Mouse (Mus musculus) Patski (cell line): ENCODE results near the gene Rpl41. TPM values are rescaled to one million over a fixed set of nuclear protein-coding genes. Genes with fewer than 3 reads are reported as not detected.
A peak's percentile ranks its signal among the peaks of the same experiment; 100 is the strongest.

Experiments
- ATAC-seq: fragments of 100-300 bp; one replicate; pipeline ENCODE4 v1.8.0; 2021
- CTCF ChIA-PET: fragments of 350-600 bp; sonication (Branson Sonifier 250); formaldehyde crosslinking; loops from one replicate; lab custom pipeline; 2022; ENCODE audit warnings: inconsistent platforms; lab: Charles Lee
- POLR2A ChIA-PET: fragments of 350-600 bp; sonication (Branson Sonifier 250); formaldehyde crosslinking; loops from one replicate; lab custom pipeline; 2022; ENCODE audit warnings: antibody characterized with exemption, inconsistent platforms; lab: Charles Lee
- DNase-seq: peaks from one replicate; pipeline ENCODE4 v3.0.0-alpha.2; 2011; ENCODE audit warnings: low read depth, low spot score
- H3K27me3 ChIP-seq: fragments of 371-371 bp; one replicate; pipeline ENCODE4 v1.5.1; 2021
- CTCF ChIP-seq: fragments of 100-300 bp; IDR thresholded peaks from one replicate; pipeline ENCODE4 v1.5.1; 2021
- in situ Hi-C: fragments of 300-500 bp; cut with MboI; formaldehyde crosslinking; loops from 3 replicates; pipeline ENCODE4 v1.11.1; 2018; ENCODE audit warnings: low pct_unique_long_range_greater_than_20kb, mixed read lengths
- polyA plus RNA-seq: library from polyadenylated mRNA; unstranded; gene quantifications from one replicate; pipeline ENCODE4 v1.2.3, GENCODE M21; 2021

Gene Rpl41
- polyA plus RNA-seq: 1,532 TPM

- ChIA-PET CTCF (no interaction called here), POLR2A (interaction anchor here (0.6 to 2.2 kb wide), 4 partner anchors 14 to 73 kb away, joined by 3 to 8 read pairs (median 4); partner anchors contain the start of gene Myl6b)
- DNase-seq: peak; percentile 77
- peak; percentile 66 for ATAC-seq
- no peaks in the 10 kb centered on the region for H3K27me3 ChIP-seq
- in situ Hi-C loops: loop anchor here (5.0 kb wide), 1 partner anchor 63 kb away; no protein-coding TSS in a partner anchor
- no peak for TF ChIP-seq CTCF
Measured at GRCm38 (mm10) chr10:128548947-128549681, at the start of gene Rpl41. TSS of gene Rpl41 (minus strand) at chr10:128549305.

DNA sequence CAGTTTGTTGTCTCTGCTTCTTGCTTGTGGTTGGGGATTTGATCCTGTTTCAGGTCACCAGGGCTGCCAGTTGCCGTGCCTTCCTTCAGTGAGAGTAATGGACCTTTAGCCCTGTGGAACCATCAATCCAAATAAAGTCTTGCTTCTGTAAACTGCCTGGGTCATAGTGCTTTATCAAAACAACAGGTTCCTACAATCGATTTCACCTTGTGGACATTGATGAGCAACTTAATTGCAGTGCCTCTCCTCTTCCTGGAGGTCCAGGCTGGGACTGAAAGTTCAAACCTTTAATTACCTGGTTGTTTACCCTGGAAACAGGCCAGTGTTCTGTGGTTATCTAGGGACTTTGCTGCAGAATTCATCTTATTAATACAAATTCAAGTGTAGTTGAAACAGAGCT, 49.4 kb upstream of the Rpl41 start:
- CTCF ChIA-PET: interaction anchor here (1.3 kb wide), 1 partner anchor 14 kb away, joined by 5 read pairs; no protein-coding TSS in a partner anchor
- TF ChIP-seq CTCF: no peak
- POLR2A ChIA-PET: no interaction called here

GRCm38 (mm10) chr10:128592797-128593196, 43.7 kb upstream of the Rpl41 start:
- TF ChIP-seq CTCF: no peak
- DNase-seq (no peak), ATAC-seq (no peak)
- ChIA-PET POLR2A (no interaction called here), CTCF (no interaction called here)
- peaks cover 18% of the 10 kb centered on the region for H3K27me3 ChIP-seq
- in situ Hi-C loops: no loop called here

More for the DNA sequence above, 49.4 kb upstream of the Rpl41 start:
- DNase-seq (no peak), ATAC-seq (no peak)
- in situ Hi-C loops: no loop called here
- H3K27me3 ChIP-seq: peaks cover 13% of the 10 kb centered on the region

DNA sequence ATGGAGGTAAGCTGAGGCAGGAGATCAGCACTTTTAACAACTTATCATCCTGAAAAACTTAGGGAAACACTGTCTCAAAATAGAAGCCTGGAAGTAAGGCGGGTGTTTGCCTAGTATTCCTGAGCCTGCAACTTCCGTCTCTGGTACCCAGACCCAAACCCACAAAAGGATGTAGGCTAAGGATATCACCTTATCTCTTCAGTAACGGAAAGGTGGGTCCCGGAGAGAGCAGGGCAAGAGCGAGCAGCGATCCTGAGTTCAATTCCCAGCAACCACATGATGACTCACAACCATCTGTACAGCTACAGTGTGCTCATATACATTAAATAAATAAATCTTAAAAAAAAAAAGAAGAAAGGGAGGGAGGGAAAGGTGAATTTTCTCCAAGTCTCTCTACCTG, 42.3 kb upstream of the Rpl41 start:
- CTCF ChIA-PET: interaction anchor here (1.4 to 1.9 kb wide), 2 partner anchors 12 to 14 kb away, joined by 3 to 7 read pairs; no protein-coding TSS in a partner anchor
- TF ChIP-seq CTCF: no peak
- POLR2A ChIA-PET: interaction anchor here (0.7 kb wide), 1 partner anchor 43 kb away, joined by 3 read pairs; no protein-coding TSS in a partner anchor
- no peak for DNase-seq
- in situ Hi-C loops: no loop called here
- ATAC-seq: no peak
- H3K27me3 ChIP-seq: peaks cover 18% of the 10 kb centered on the region

DNA sequence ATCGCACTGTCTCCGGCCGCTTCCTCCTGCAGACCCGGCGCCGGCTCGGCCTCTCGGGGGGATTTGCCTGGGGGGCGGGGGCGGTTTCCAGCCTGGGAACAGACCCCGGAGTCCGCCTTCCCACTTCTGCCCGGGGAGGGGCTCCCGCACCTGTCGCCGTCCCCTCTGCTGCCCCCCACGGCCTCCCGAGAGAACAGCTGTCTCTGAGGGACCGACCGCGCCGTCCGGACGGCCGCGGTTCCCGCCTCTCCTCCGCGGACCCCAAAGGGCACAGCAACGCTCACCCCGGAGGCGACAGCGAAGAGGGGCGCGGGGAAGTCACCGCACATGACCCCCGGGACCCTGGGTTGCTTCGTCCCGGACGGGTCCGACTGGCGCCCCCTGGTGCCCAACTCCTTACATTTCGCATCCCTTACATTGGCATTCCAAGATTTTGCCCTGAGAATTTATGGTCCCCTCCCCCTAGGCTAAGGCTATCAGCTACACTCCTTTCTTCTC, 41.1 kb upstream of the Rpl41 start:
- peaks cover 16% of the 10 kb centered on the region for H3K27me3 ChIP-seq
- ChIA-PET POLR2A (interaction anchor here (0.6 to 0.8 kb wide), 3 partner anchors 12 to 226 kb away, joined by 3 to 5 read pairs (median 4); partner anchors contain the start of gene Pmel), CTCF (interaction anchor here (0.9 to 1.9 kb wide), 9 partner anchors 10 to 84 kb away, joined by 3 to 11 read pairs (median 4); partner anchors contain the start of genes Pa2g4 and Suox)
- ATAC-seq (peak; percentile 57), DNase-seq (no peak)
- in situ Hi-C loops: no loop called here
- no peak for TF ChIP-seq CTCF

GRCm38 (mm10) chr10:128589464-128590192, 40.5 kb upstream of the Rpl41 start, which contains the start of gene Erbb3:
TSS of gene Erbb3 (minus strand) at chr10:128589652.
- peaks cover 10% of the 10 kb centered on the region for H3K27me3 ChIP-seq
- no peak for TF ChIP-seq CTCF
- CTCF ChIA-PET: interaction anchor here (0.9 to 1.7 kb wide), 7 partner anchors 9 to 84 kb away, joined by 3 to 11 read pairs (median 4); partner anchors contain the start of genes Pa2g4 and Suox
- ATAC-seq: peak; percentile 52
- in situ Hi-C loops: no loop called here
- POLR2A ChIA-PET: interaction anchor here (0.6 to 0.8 kb wide), 3 partner anchors 13 to 225 kb away, joined by 3 to 5 read pairs (median 4); partner anchors contain the start of gene Pmel
- DNase-seq: no peak

DNA sequence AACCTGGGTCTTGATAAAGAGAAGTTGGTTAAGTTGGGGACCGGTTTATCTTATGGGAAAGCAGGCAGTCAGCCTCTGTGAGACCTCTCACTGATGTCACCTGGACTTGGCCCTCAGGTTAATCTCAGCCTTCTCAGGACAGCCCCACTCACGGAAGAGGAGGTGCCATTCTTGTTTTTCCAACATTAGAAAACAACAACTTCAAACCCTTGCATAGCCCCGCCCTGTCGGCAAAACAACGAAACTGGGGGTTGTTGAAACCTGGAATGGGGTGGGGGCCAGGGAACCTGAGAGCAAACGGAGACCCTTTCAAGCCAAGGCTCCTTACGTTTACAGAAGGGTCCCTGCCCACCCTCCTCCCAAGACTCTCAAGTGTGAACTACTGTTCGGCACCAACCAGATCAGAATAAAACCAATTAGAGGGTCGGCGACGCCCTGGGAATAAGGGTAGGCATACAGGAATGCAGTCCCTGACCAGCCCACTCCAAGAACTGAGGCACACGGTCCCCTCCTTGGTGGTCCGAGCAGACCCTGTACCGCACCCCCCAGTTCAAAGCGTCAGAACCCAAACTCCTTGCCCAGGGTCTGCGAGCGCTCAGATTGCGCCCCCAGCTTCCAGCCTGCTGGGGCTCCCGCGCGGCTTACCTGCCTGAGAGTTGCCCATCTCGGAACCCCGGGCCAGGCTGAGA, 39.8 kb upstream of the Rpl41 start:
- TF ChIP-seq CTCF: no peak
- ChIA-PET POLR2A (no interaction called here), CTCF (no interaction called here)
- H3K27me3 ChIP-seq: peaks cover 5% of the 10 kb centered on the region
- in situ Hi-C loops: no loop called here
- ATAC-seq (no peak), DNase-seq (no peak)

DNA sequence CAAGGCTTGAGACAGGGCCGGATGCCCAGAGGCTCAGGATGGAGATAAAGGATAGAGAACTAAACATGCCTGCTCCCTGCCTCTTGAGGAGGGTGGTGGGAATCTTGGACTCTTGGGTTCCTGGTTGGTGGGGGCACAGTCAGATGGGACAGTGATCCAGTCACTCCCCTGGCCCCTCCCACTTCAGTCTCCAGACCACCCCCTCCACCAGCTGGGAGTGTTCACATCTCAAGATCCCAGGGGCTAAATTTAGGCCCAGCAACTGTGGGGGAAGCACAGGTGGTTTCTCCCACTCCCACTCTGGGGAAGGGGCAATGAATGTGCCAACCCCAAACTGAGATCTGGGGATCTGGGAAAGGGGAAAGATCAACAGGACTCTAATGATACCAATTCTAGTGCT, 39.0 kb upstream of the Rpl41 start:
- CTCF ChIA-PET: no interaction called here
- POLR2A ChIA-PET: no interaction called here
- peaks cover 5% of the 10 kb centered on the region for H3K27me3 ChIP-seq
- DNase-seq: no peak
- no peak for ATAC-seq
- TF ChIP-seq CTCF: no peak
- in situ Hi-C loops: no loop called here

- CTCF ChIA-PET: interaction anchor here (1.2 kb wide), 1 partner anchor 53 kb away, joined by 3 read pairs; no protein-coding TSS in a partner anchor
- no peak for TF ChIP-seq CTCF
- POLR2A ChIA-PET: no interaction called here
- peaks cover 5% of the 10 kb centered on the region for H3K27me3 ChIP-seq
- in situ Hi-C loops: no loop called here
- DNase-seq (no peak), ATAC-seq (no peak)
Measured at GRCm38 (mm10) chr10:128587697-128588096, 38.6 kb upstream of the Rpl41 start.
